Mouse (Mus musculus): Measurements from ENCODE around the gene Kcnd3. TPM values are rescaled to one million over a fixed set of nuclear protein-coding genes. Genes with fewer than 3 reads are reported as not detected.

Kcnd3 gene
- polyA plus RNA-seq, 1 experiment from 2014 or later, result 0.99 TPM

- H3K9ac ChIP-seq (ENCODE audit: low read length), result no peak overlapping the region
- no peak overlapping the region for H3K4me2 ChIP-seq (ENCODE audit: low read depth)
- H3K4me3 ChIP-seq (ENCODE audit: low read depth, low read length), result no peak overlapping the region
- ATAC-seq (ENCODE audit: insufficient read depth, low FRiP score, low TSS enrichment), result no peak
- no peak for DNase-seq (ENCODE audit: low spot score)
- no peaks in the 10 kb centered on the region for H3K9me3 ChIP-seq (ENCODE audit: control insufficient read depth, low read length)
- no peak overlapping the region for H3K27ac ChIP-seq (ENCODE audit: low read depth, low read length)
- no peaks in the 10 kb centered on the region for H3K4me1 ChIP-seq (ENCODE audit: control insufficient read depth, insufficient read depth, low read length)
- no peaks in the 10 kb centered on the region for H3K27me3 ChIP-seq (ENCODE audit: control insufficient read depth, insufficient read depth, low read length)
- H3K36me3 ChIP-seq (ENCODE audit: control insufficient read depth, insufficient read depth, low read length), result no peaks in the 10 kb centered on the region
- 74% methylated on average over 4 of the region's 4 CpGs for WGBS
Measured at GRCm38 (mm10) chr3:105440873-105441495, 11.1 kb upstream of the Kcnd3 start.

DNA sequence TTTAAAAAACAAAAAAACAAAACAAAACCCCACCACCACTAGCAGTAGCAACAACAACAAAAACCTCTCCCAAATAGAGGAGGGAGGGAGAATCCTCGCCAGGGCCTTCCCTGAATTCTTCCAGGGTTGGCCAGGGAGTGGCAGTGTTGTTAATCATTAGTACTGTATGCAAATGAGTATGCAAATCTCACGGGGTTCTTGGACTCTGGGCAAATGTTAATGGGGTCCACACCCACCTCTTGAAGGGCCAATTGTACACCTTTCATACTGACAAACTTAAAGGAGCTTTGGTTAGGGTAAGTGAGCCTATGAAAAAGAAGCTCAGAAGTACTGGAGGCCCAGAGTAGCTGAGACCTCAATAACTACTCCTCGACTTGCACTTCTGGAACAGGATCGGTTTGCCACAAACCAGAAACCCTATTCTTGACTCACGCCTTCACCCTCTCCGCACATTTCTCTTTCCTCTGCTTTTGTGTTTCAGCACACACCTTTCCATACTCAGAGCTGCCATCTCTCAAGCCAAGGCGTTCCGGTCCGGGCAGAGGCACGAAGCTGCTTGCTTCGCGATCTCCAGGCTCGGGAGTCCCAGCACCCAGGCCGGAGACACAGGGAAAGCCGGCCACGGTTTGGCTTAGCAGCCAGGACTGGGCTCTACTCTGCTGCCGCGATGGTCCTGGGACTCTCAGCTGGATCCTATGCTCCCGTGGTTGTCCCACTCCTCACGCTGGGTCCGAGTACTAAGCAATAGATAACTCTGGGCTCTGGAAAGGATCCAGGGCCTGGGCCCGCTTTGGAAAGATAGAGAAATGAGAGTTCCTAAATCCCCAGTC, 1.3 kb upstream of the Kcnd3 start:
- WGBS, result 2% methylated on average over 22 of the region's 22 CpGs

DNA sequence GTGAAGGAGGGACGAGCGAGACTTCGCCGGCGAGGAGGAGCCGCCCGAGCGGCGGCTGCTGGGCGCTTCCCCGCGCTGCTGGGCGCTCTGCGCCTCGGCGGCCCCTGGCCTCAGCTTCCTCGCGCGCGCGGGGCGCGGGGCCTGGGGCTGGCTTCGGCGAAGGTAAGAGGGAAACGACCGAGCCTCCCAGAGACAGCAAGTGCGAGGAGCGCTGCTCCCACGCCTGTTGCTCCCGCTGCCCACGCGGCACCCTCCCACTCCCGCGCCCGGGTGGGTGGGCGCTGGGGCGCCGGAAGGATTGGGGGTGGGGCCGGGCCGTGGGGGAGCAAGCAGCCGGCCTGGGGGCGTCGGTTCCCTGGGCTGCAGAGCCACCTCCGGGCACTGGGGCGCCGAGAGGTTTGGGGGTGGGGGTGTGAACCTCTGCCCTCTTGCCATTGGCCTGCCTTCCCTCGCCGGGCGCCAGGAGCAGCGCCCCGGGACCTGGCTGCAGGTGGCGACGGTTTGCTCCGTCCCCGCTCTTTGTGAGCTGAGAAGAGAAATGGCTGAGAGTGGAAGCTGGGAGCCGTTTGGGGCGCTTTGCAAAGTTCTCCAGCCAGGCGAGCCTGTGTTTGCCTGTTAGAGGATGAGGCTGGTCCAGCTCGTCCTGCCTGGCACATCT, 555 bp downstream of the Kcnd3 start:
- peak overlapping the region; percentile 75 for H3K9ac ChIP-seq (ENCODE audit: low read length)
- H3K4me3 ChIP-seq (ENCODE audit: low read depth, low read length), result peak overlapping the region; percentile 65
- H3K4me1 ChIP-seq (ENCODE audit: control insufficient read depth, insufficient read depth, low read length), result peaks cover 7% of the 10 kb centered on the region
- no peaks in the 10 kb centered on the region for H3K9me3 ChIP-seq (ENCODE audit: control insufficient read depth, low read length)
- H3K4me2 ChIP-seq (ENCODE audit: low read depth), result peak overlapping the region; percentile 99
- H3K36me3 ChIP-seq (ENCODE audit: control insufficient read depth, insufficient read depth, low read length), result no peaks in the 10 kb centered on the region
- WGBS, result 0% methylated on average over 37 of the region's 60 CpGs
- peaks cover 28% of the 10 kb centered on the region for H3K27me3 ChIP-seq (ENCODE audit: control insufficient read depth, insufficient read depth, low read length)
- ATAC-seq (ENCODE audit: insufficient read depth, low FRiP score, low TSS enrichment), result peak; percentile 48
- no peak overlapping the region for H3K27ac ChIP-seq (ENCODE audit: low read depth, low read length)
- DNase-seq (ENCODE audit: low spot score), result peak; percentile 52

More for the DNA sequence above, 1.3 kb upstream of the Kcnd3 start:
- Histone ChIP-seq H3K27me3 (ENCODE audit: control insufficient read depth, insufficient read depth, low read length) (peaks cover 28% of the 10 kb centered on the region), H3K9me3 (ENCODE audit: control insufficient read depth, low read length) (no peaks in the 10 kb centered on the region), H3K9ac (ENCODE audit: low read length) (0 out of 2 replicates have a peak overlapping the region, but pooled peaks have one; percentile 23), H3K4me2 (ENCODE audit: low read depth) (peak overlapping the region; percentile 99), H3K36me3 (ENCODE audit: control insufficient read depth, insufficient read depth, low read length) (no peaks in the 10 kb centered on the region), H3K4me1 (ENCODE audit: control insufficient read depth, insufficient read depth, low read length) (peaks cover 7% of the 10 kb centered on the region), H3K27ac (ENCODE audit: low read depth, low read length) (no peak overlapping the region), H3K4me3 (ENCODE audit: low read depth, low read length) (peak overlapping the region; percentile 65)
- peak; percentile 22; the same call in 1 of the 2 replicates for ATAC-seq (ENCODE audit: insufficient read depth, low FRiP score, low TSS enrichment)
- DNase-seq (ENCODE audit: low spot score), result peak; percentile 66

DNA sequence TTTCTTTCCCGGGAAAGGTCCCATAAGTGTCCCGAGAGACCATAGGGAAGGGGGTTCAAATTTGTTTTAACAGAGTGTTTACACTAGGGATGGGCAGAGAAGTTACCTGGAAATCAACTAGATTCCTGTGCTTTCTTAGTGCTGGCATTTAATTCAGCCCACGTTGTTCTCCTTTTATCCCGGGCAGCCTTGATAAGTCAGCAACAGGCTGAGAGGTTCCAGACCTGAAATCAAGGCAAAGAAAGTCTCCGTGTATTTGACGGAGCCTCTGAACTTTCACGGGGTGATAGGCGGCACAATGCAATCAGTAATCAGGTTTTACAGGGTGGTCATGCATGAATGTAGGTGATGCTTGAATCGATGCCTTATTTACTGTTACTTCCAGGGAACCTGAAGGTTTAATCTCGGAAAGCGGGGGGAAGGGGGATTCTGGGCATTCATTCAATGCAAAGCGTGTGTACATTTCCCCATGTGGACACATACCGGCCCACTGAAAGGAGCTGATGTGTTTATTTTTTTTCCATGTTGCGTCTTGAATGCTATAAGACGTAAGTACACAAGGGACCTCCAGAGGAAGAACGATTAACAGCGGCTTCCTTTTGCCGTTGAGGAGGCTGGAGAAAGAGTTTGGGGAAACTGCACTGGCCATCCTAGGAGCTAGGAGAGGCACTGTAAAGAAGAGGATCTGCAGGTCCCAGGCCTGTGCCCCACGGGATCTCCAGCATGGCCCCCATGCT, 1.3 kb downstream of the Kcnd3 start:
- H3K4me1 ChIP-seq (ENCODE audit: control insufficient read depth, insufficient read depth, low read length), result peaks cover 7% of the 10 kb centered on the region
- H3K36me3 ChIP-seq (ENCODE audit: control insufficient read depth, insufficient read depth, low read length), result no peaks in the 10 kb centered on the region
- DNase-seq (ENCODE audit: low spot score), result peak; percentile 16
- no peak for ATAC-seq (ENCODE audit: insufficient read depth, low FRiP score, low TSS enrichment)
- H3K9ac ChIP-seq (ENCODE audit: low read length), result no peak overlapping the region
- peaks cover 28% of the 10 kb centered on the region for H3K27me3 ChIP-seq (ENCODE audit: control insufficient read depth, insufficient read depth, low read length)
- peak overlapping the region; percentile 65 for H3K4me3 ChIP-seq (ENCODE audit: low read depth, low read length)
- peak overlapping the region; percentile 99 for H3K4me2 ChIP-seq (ENCODE audit: low read depth)
- no peaks in the 10 kb centered on the region for H3K9me3 ChIP-seq (ENCODE audit: control insufficient read depth, low read length)
- H3K27ac ChIP-seq (ENCODE audit: low read depth, low read length), result no peak overlapping the region
- WGBS, result 6% methylated on average over 19 of the region's 19 CpGs

DNA sequence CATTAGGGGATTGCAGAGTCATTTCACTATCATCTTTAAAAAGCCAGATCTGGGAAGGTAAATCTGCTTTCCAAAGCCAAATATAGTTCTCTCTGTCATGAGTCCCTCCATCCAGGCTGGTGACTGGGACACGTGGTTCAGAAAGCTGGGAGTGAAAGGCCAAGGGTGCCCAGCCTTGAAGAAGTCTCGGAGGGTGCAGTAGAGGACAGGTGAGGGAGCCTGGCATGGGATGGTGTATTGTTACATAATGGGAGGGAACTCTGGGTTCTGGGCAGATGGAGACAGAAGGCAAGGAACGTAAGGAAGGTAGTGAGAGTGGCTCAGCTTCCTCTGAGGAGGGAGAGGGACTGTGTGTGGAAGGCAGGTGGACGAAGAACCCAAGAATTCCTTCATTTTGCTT, 5.5 kb downstream of the Kcnd3 start:
- H3K4me1 ChIP-seq (ENCODE audit: control insufficient read depth, insufficient read depth, low read length), result no peaks in the 10 kb centered on the region
- no peaks in the 10 kb centered on the region for H3K36me3 ChIP-seq (ENCODE audit: control insufficient read depth, insufficient read depth, low read length)
- H3K4me3 ChIP-seq (ENCODE audit: low read depth, low read length), result no peak overlapping the region
- peaks cover 20% of the 10 kb centered on the region for H3K27me3 ChIP-seq (ENCODE audit: control insufficient read depth, insufficient read depth, low read length)
- no peak for ATAC-seq (ENCODE audit: insufficient read depth, low FRiP score, low TSS enrichment)
- no peak overlapping the region for H3K9ac ChIP-seq (ENCODE audit: low read length)
- no peak overlapping the region for H3K4me2 ChIP-seq (ENCODE audit: low read depth)
- DNase-seq (ENCODE audit: low spot score), result no peak
- WGBS, result 75% methylated on average over 4 of the region's 4 CpGs
- H3K27ac ChIP-seq (ENCODE audit: low read depth, low read length), result no peak overlapping the region
- no peaks in the 10 kb centered on the region for H3K9me3 ChIP-seq (ENCODE audit: control insufficient read depth, low read length)

GRCm38 (mm10) chr3:105466538-105466937, 14.4 kb downstream of the Kcnd3 start:
- ATAC-seq (ENCODE audit: insufficient read depth, low FRiP score, low TSS enrichment) (no peak), DNase-seq (ENCODE audit: low spot score) (no peak)
- Histone ChIP-seq H3K9ac (ENCODE audit: low read length) (no peak overlapping the region), H3K9me3 (ENCODE audit: control insufficient read depth, low read length) (no peaks in the 10 kb centered on the region), H3K36me3 (ENCODE audit: control insufficient read depth, insufficient read depth, low read length) (no peaks in the 10 kb centered on the region), H3K27me3 (ENCODE audit: control insufficient read depth, insufficient read depth, low read length) (no peaks in the 10 kb centered on the region), H3K4me2 (ENCODE audit: low read depth) (no peak overlapping the region), H3K27ac (ENCODE audit: low read depth, low read length) (no peak overlapping the region), H3K4me1 (ENCODE audit: control insufficient read depth, insufficient read depth, low read length) (no peaks in the 10 kb centered on the region), H3K4me3 (ENCODE audit: low read depth, low read length) (no peak overlapping the region)
- WGBS, result 69% methylated on average over 8 of the region's 8 CpGs

GRCm38 (mm10) chr3:105472564-105472963, 20.4 kb downstream of the Kcnd3 start:
- ATAC-seq (ENCODE audit: insufficient read depth, low FRiP score, low TSS enrichment) (no peak), DNase-seq (ENCODE audit: low spot score) (no peak)
- H3K4me3 ChIP-seq (ENCODE audit: low read depth, low read length), result no peak overlapping the region
- H3K9me3 ChIP-seq (ENCODE audit: control insufficient read depth, low read length), result no peaks in the 10 kb centered on the region
- WGBS, result 100% methylated on average over 1 of the region's 1 CpGs
- H3K9ac ChIP-seq (ENCODE audit: low read length), result no peak overlapping the region
- H3K27ac ChIP-seq (ENCODE audit: low read depth, low read length), result no peak overlapping the region
- no peaks in the 10 kb centered on the region for H3K4me1 ChIP-seq (ENCODE audit: control insufficient read depth, insufficient read depth, low read length)
- no peaks in the 10 kb centered on the region for H3K36me3 ChIP-seq (ENCODE audit: control insufficient read depth, insufficient read depth, low read length)
- no peak overlapping the region for H3K4me2 ChIP-seq (ENCODE audit: low read depth)
- no peaks in the 10 kb centered on the region for H3K27me3 ChIP-seq (ENCODE audit: control insufficient read depth, insufficient read depth, low read length)

DNA sequence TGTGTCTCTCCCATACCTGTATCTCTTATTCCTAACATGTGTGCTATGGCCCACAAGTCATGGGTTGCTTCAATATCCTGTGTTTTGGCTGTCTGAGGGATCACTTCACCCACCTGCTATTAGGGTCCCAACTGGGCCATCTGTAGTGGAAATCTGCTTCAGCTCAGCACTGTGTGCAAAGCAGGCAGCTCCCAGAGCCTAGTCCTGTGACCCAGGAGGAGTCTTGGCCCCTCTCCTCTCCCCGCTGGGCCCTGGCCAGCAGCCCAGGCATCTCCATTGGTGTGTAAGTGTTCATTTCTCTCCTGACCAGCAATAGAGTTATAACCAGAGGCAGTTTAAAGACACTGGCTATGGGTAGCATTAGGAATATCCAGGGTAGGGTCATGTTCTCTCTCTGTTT, 24.3 kb downstream of the Kcnd3 start:
- ATAC-seq (ENCODE audit: insufficient read depth, low FRiP score, low TSS enrichment) (no peak), DNase-seq (ENCODE audit: low spot score) (no peak)
- Histone ChIP-seq H3K9ac (ENCODE audit: low read length) (no peak overlapping the region), H3K9me3 (ENCODE audit: control insufficient read depth, low read length) (no peaks in the 10 kb centered on the region), H3K4me3 (ENCODE audit: low read depth, low read length) (no peak overlapping the region), H3K27ac (ENCODE audit: low read depth, low read length) (no peak overlapping the region), H3K4me1 (ENCODE audit: control insufficient read depth, insufficient read depth, low read length) (no peaks in the 10 kb centered on the region), H3K36me3 (ENCODE audit: control insufficient read depth, insufficient read depth, low read length) (no peaks in the 10 kb centered on the region), H3K4me2 (ENCODE audit: low read depth) (no peak overlapping the region), H3K27me3 (ENCODE audit: control insufficient read depth, insufficient read depth, low read length) (no peaks in the 10 kb centered on the region)
- 80% methylated on average over 1 of the region's 1 CpGs for WGBS
